Mouse (Mus musculus): ENCODE results near the gene Lrrc74a.

Lrrc74a gene

DNA sequence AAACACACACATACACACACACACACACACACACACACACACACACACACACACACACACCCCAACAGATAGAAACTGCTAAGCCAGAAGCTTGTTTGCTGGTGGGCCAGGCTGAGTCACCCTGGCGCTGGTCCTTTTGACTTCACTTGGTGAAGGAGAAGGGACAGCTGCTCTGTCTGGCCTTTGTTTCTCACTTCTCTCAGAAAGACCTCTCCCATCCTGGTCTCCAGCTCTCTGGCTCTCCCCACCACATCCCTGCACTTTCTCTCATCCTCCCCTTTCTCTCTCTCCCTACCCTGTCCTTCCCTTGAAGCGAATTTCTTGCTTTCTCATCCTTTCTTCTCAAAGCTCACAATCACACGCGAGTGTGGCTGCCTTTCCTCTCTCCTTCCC, 70.1 kb downstream of the Lrrc74a start:
- DNase-seq (ENCODE audit: low spot score in 2 of 2): no peak

DNA sequence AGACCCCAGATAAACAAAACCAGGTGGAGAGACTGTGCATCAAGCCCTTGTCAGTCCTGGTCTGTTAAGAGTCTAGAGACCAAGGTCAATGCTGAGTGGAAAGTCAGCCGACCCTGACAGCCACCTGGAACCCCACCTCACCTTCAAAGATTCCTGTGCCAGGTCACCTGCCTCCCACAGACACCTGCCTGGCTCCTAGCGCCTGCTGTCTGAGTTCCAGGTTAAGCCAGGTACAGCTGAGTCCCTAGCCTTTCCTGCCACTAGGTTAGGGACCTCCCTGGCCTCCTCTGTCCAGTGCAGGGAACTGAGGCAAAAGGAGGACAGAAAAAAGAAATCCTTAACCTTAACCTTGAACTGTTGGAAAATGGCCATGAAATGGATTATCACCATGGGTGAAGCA, 70.7 kb downstream of the Lrrc74a start:
- no peak for DNase-seq (ENCODE audit: low spot score in 2 of 2)

DNA sequence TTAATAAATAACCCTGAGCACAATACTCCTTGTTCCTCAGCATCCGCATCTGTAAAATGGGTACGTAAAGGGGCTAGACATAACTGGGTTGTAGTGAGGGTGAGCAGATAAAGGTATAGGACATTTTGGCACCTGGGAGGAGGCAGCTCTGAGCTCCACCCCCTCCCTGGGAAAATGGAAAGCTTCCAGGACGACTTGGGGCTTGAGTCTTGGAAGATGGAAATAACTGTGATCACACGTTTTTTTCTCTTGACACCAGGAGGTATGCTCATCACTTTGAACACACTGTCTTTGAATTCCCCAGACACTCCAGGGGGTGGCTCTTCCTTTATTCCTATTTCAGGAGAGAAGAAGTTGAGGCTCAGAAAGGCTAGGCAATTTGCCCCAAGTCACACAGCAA, 71.1 kb downstream of the Lrrc74a start:
- DNase-seq (ENCODE audit: low spot score in 2 of 2): no peak

DNA sequence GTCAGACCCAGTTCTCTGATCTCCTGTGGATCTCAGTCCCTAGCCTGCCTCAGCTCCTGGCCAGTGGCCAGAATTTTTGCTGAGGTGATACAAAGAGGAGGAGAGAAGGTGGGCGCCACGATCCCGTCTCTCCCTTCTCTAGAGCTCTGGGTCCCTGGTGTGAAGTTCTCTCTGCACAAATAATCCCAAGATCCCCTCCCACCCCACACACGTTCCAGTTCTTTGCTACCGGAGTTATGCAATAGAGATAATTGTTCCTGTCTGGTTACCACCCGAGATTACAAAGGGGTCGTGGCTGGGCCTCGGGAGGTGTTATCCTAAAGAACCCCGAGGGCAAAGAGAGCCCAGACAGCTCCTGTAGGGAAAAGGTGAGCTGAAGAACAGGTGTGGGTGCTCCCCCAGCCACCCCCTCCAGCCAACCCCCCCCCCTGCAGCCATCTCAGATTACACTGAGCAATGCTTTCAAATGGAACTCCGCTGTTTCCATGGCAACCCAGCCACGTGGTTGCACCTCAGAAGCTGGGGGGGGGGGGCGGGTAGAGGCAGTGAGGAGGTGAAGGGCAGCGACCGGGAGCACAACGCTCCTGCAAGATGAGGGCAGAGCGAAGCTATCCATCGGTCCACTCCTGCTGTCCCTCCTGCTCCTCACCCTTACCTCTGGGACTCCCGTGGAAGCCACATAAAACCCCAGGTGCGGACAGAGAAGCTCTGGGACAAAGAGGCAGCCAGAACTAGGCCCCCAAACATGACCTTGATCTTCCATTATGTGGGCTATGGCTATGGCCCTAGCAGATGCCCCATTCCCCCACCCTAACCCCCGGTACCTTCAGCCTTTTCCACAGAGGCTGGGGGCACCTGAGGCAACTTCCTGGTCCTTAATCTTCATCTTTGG, 72.1 kb downstream of the Lrrc74a start:
- peak; percentile 67 to 73 for DNase-seq (ENCODE audit: low spot score in 2 of 2)

DNA sequence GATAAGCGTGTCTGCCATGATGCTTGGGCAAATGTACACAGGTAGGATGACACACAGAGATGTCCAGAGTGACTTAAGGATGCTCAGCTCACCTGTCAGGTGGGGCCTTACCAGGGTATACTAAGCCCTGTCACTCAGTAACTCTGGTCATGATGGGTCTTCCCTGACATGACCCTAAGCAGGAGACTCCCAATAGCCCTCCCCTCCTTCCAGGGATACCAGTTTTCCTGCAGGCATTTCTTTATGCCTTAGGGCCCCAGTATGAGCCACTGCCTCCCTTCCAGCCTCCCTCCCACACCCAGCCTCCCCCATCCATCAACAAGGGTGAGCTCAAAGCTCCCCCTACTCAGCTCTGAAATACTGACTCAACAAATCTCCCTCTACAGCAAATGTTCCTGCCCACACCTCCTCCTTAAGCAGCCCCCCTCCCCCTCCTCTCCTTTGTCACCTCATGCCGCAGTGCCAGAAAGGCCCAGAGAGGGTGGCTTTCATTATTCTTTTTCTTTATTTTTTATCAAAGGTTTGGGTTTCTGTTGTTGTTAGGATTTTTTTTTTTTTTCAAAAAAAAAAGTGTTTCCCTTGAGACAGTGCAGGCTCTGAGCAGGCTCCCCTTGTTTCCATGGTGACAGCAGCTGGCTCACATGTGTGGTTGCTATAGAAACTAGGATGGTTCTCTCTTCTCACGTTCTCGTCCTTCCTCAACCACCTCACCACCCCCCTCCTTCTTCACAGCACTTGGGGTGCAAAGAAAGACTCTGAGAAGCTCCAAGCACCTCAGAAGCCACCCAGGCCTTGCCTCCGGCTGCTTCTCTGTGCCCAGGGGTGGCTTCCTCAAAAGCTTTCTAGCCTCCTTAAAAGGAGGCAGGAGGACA, 73.0 kb downstream of the Lrrc74a start:
- DNase-seq (ENCODE audit: low spot score in 2 of 2): peak; percentile 71 to 90

DNA sequence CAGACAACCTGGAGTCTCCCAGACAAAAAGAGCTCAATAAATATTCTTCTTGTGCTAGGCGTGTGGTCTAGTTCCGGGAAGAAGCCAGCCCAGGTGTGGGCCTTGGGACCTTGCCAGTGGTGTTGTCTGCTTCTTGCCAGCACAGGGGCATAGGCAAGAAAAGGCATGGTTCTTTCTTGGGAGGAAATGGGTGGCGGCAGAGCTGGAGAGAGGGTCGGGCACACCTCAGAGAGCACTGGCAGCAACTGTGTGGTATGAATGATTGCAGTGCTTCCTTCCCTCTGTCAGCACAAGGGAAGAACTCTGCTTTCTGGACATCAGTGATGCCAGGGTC, 73.6 kb downstream of the Lrrc74a start:
- DNase-seq (ENCODE audit: low spot score in 2 of 2): no peak

DNA sequence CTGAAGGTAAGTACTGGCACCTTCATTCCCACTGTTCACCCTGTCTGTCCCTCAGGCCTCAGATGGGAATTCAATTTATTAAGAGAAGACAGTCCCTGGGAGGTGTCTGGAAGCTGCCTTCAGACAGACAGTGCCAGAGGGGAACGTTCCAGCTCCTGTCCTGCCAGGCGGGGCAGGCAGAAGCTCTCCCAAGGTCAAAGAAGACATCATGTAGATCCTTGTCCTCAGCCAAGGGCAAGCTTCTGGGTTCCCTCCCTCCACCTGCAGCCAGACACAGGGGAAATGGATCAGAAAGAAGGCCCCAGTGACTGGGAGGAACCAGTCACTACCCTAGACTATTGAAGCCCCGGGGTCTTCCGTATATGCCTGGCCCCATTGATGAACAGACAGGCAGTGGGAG, 74.7 kb downstream of the Lrrc74a start:
- no peak for DNase-seq (ENCODE audit: low spot score in 2 of 2)

DNA sequence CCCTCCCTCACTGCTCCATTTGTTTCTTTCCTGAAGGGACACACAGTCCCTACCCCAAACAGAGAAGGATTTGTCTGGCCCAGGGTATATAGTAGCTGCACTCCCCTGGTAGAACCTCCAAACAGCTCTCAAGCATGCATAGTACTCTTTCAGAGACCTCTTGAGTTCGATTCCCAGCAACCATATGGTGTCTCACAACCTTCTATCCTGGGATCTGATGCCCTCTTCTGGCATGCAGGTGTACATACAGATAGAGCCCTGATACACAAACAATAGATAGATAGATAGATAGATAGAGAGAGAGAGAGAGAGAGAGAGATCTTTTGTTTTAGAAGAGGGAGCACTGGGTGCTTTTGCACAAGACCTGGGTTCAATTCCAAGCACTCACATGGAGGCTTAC, 75.9 kb downstream of the Lrrc74a start:
- DNase-seq (ENCODE audit: low spot score in 2 of 2): no peak

DNA sequence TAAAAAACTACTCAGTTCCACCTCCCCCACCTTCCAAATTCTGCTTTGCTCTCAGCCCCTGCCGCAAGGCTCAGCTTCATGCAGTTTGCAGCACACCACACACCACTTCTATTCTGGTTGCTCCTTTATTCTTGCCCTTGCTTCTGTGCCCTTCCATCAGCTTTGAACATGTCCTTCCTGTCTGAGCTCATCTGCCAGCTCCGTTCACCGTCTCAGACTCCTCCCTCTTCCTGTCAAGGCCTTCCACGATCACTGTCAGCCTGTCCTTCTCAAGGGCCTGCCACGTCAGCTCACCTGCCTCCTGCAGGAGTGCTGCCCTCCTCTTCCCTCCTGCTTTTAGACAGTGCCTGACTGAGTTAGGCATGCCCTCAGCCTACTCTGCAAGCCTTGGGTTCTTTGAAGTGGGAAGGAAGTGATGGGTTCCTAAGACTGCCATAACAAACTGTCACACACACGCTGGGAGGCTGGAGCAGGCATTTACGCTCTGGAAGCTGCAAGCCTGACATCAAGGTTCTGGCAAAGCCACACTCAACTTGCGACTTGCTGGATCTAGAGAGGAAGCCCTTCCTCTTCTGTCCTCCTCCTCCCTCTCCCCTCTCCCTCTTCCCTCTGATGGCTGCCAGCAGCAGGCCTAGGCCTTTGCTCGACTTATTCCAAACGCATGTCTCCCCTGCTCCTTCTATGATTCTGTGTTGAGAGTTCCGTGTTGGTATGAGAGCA, 76.7 kb downstream of the Lrrc74a start:
- peak; percentile 62 to 64 for DNase-seq (ENCODE audit: low spot score in 2 of 2)

DNA sequence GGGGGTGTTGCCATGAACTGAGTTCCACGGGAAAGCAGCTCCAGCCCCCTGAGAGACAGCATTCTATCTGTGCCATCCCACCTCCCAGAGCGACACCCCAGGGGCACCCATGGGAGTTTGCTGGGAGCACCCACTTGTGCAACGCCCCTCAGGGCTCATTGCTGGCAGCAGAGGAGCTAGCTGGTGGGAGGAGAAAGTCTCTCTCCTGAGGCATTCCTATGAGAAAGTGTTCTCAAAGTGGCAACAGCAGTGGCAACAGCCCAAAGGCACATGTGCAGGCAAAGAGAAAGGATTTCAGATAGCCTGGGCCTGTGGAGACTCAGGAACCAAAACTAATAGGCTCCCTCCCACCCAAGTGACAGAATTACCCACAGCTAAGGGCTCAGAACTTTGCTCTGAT, 78.6 kb downstream of the Lrrc74a start:
- DNase-seq (ENCODE audit: low spot score in 2 of 2): peak in 1 of 2 experiments; percentile 75
